Mouse (Mus musculus): ENCODE results near the gene Rnf182. TPM values are rescaled to one million over a fixed set of nuclear protein-coding genes. Genes with fewer than 3 reads are reported as not detected.

Gene Rnf182
- polyA plus RNA-seq, 1 experiment from 2014 or later = 2.2 TPM

DNA sequence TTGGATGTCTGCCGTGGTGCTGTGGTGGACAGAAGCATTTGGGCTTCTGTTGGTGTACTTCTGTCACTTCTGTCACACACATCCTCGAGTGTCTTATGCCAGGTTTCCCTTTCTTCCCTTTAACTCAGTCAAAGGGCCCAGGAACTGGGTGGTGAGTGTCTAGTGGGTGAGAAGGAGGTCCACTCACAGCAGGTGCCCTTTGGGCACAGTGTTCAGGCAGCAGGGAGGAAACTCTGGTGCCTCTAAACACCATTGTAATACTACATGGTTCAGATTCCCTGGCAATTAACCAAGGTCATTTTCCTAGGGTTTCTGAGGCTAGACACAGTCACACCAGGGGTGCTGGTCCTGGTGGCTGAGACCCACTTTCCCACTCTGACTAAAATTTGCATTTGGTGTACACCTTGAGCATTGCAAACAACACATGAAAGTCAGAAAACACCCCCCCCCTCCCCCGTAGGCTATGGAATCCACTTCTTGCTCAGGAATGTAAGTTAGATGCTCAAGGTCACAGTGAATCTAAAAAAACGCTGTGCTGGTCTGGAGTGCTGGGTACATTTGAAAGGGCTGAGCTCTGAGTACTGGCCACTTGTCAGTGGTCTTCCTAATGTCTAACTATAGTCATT is 4.2 kb downstream of the Rnf182 start:
- no peak for DNase-seq (ENCODE audit: low spot score)
- Histone ChIP-seq H3K36me3 (ENCODE audit: control insufficient read depth, insufficient read depth, low read length) (no peaks in the 10 kb centered on the region), H3K4me3 (ENCODE audit: low read depth, low read length) (no peak overlapping the region), H3K27ac (ENCODE audit: low read depth) (no peak overlapping the region), H3K9ac (ENCODE audit: low read length) (no peak overlapping the region), H3K9me3 (ENCODE audit: control insufficient read depth, low read length) (no peaks in the 10 kb centered on the region), H3K4me1 (replicated peaks; ENCODE audit: control insufficient read depth, insufficient read depth, low read length) (peaks cover 5% of the 10 kb centered on the region; the same call in 1 of the 2 replicates), H3K27me3 (replicated peaks; ENCODE audit: control insufficient read depth, insufficient read depth, low read length) (0 out of 2 replicates have a peak, but pooled peaks cover 5% of the 10 kb centered on the region), H3K4me2 (ENCODE audit: low read length) (no peak overlapping the region)
- WGBS = 65% methylated on average over 4 of the region's 4 CpGs
- ATAC-seq (replicated peaks; ENCODE audit: low FRiP score, low TSS enrichment, low read depth) = no peak

DNA sequence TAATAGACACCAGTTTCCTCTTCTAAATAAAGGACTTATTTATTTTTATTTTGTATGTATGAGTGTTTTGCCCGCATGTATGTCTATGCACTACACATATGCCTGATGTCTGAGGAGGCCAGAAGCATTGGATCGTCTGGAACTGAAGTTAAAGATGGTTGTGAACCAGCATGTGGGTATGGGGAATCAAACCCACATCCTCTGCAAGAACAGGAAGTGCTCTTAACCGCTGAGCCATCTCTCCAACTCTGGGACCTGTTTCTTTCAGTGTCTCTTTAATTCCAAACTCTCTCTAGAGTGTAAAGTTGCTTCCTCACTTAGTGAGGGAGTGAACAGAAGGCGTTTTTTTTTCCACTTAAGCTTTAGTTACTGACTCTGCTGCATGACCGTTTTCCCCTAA is 12.4 kb downstream of the Rnf182 start:
- DNase-seq (ENCODE audit: low spot score) (no peak), ATAC-seq (replicated peaks; ENCODE audit: low FRiP score, low TSS enrichment, low read depth) (no peak)
- no peaks in the 10 kb centered on the region for H3K4me1 ChIP-seq (replicated peaks; ENCODE audit: control insufficient read depth, insufficient read depth, low read length)
- no peak overlapping the region for H3K27ac ChIP-seq (ENCODE audit: low read depth)
- H3K9me3 ChIP-seq (ENCODE audit: control insufficient read depth, low read length) = no peaks in the 10 kb centered on the region
- no peaks in the 10 kb centered on the region for H3K36me3 ChIP-seq (ENCODE audit: control insufficient read depth, insufficient read depth, low read length)
- no peak overlapping the region for H3K9ac ChIP-seq (ENCODE audit: low read length)
- H3K4me2 ChIP-seq (ENCODE audit: low read length) = no peak overlapping the region
- H3K4me3 ChIP-seq (ENCODE audit: low read depth, low read length) = no peak overlapping the region
- 78% methylated on average over 5 of the region's 5 CpGs for WGBS
- no peaks in the 10 kb centered on the region for H3K27me3 ChIP-seq (replicated peaks; ENCODE audit: control insufficient read depth, insufficient read depth, low read length)

DNA sequence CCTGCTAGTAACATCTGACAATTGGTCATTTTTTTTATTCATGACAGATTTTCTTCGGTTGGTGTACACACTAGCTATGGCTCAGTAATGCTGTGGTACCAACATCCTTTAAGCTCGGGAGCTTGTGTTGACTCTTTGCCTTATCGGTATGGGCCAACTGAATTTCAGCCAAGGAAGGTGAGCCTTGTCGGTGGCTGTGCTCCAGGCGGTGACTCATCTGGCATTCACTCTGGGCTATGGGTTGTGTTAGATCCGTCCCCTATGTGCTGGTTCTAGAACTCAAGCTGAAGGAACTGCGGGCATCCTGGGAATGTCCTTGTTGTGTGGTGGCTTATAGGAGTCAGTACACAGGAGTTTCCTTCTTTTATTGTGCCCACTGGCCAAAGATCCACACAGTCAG is 14.3 kb downstream of the Rnf182 start:
- Histone ChIP-seq H3K27ac (ENCODE audit: low read depth) (no peak overlapping the region), H3K27me3 (replicated peaks; ENCODE audit: control insufficient read depth, insufficient read depth, low read length) (no peaks in the 10 kb centered on the region), H3K4me2 (ENCODE audit: low read length) (no peak overlapping the region), H3K9me3 (ENCODE audit: control insufficient read depth, low read length) (no peaks in the 10 kb centered on the region), H3K4me1 (replicated peaks; ENCODE audit: control insufficient read depth, insufficient read depth, low read length) (no peaks in the 10 kb centered on the region), H3K9ac (ENCODE audit: low read length) (no peak overlapping the region), H3K4me3 (ENCODE audit: low read depth, low read length) (no peak overlapping the region), H3K36me3 (ENCODE audit: control insufficient read depth, insufficient read depth, low read length) (no peaks in the 10 kb centered on the region)
- DNase-seq (ENCODE audit: low spot score) (no peak), ATAC-seq (replicated peaks; ENCODE audit: low FRiP score, low TSS enrichment, low read depth) (no peak)
- WGBS = 79% methylated on average over 7 of the region's 7 CpGs

DNA sequence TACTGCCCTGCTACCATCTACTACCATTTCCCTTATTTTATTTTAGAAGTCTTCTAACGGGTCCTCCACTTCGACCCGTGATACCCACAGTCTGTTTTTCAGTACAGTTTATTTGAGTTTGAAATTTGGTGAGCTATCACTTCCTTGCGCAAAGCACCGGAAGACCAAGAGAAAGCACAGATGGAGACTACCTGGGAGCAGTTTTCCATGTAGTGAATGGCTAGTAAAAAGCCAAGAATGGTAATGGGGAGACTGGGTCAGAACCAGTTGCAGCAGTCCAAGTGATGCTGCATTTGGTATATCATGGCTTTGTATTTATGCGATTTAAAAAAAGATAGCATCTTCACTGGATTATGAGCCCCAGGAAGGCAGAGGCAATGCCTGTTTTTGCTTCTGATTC is 15.8 kb downstream of the Rnf182 start:
- no peaks in the 10 kb centered on the region for H3K9me3 ChIP-seq (ENCODE audit: control insufficient read depth, low read length)
- H3K9ac ChIP-seq (ENCODE audit: low read length) = no peak overlapping the region
- H3K36me3 ChIP-seq (ENCODE audit: control insufficient read depth, insufficient read depth, low read length) = no peaks in the 10 kb centered on the region
- H3K27me3 ChIP-seq (replicated peaks; ENCODE audit: control insufficient read depth, insufficient read depth, low read length) = no peaks in the 10 kb centered on the region
- no peak overlapping the region for H3K27ac ChIP-seq (ENCODE audit: low read depth)
- no peak overlapping the region for H3K4me2 ChIP-seq (ENCODE audit: low read length)
- no peak for DNase-seq (ENCODE audit: low spot score)
- no peak for ATAC-seq (replicated peaks; ENCODE audit: low FRiP score, low TSS enrichment, low read depth)
- H3K4me3 ChIP-seq (ENCODE audit: low read depth, low read length) = no peak overlapping the region
- WGBS = 94% methylated on average over 6 of the region's 6 CpGs
- no peaks in the 10 kb centered on the region for H3K4me1 ChIP-seq (replicated peaks; ENCODE audit: control insufficient read depth, insufficient read depth, low read length)

DNA sequence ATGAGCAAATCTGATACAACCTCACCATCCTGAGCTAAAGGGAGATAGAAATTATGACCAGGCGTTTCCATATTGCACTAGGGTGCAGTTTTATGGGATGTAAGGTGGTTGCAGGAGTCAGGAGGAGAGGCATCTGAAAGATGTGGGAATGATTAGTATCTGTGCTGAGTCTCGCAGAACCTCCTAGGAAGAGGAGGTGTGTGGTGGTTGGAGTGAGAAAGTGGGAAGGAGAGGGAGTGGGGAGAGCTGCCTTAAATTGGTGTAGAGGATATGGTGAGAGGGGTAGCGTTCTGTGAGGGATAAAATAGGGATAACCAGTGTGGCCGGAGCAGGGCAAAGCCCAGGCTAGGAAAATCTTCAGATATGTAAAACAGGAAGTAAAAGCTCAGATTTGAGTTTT is 17.5 kb downstream of the Rnf182 start:
- H3K27ac ChIP-seq (ENCODE audit: low read depth) = no peak overlapping the region
- no peaks in the 10 kb centered on the region for H3K9me3 ChIP-seq (ENCODE audit: control insufficient read depth, low read length)
- no peaks in the 10 kb centered on the region for H3K36me3 ChIP-seq (ENCODE audit: control insufficient read depth, insufficient read depth, low read length)
- H3K9ac ChIP-seq (ENCODE audit: low read length) = no peak overlapping the region
- H3K4me2 ChIP-seq (ENCODE audit: low read length) = no peak overlapping the region
- H3K27me3 ChIP-seq (replicated peaks; ENCODE audit: control insufficient read depth, insufficient read depth, low read length) = no peaks in the 10 kb centered on the region
- ATAC-seq (replicated peaks; ENCODE audit: low FRiP score, low TSS enrichment, low read depth) (no peak), DNase-seq (ENCODE audit: low spot score) (no peak)
- WGBS = 70% methylated on average over 4 of the region's 4 CpGs
- no peak overlapping the region for H3K4me3 ChIP-seq (ENCODE audit: low read depth, low read length)
- no peaks in the 10 kb centered on the region for H3K4me1 ChIP-seq (replicated peaks; ENCODE audit: control insufficient read depth, insufficient read depth, low read length)

DNA sequence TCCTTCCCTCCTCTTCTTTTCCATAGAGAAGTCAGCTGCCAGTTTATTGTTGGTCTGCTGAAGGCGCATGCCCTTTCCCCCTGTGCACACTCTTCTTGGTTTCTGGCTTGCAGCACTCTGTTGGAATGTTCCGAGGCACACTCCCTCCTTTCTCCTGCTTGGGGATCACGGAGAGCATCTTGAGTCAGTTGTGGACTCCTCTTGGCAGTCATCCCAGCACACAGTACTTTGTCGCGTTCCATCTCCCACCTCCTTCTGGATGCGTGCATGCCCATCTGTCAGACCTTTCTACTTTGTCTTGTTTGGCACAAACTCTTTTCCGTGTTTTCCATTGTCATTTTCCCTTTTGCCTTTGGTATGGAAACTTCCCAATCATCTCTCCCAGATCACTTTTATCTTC is 22.2 kb downstream of the Rnf182 start:
- WGBS = 84% methylated on average over 7 of the region's 7 CpGs
- no peak overlapping the region for H3K27ac ChIP-seq (ENCODE audit: low read depth)

DNA sequence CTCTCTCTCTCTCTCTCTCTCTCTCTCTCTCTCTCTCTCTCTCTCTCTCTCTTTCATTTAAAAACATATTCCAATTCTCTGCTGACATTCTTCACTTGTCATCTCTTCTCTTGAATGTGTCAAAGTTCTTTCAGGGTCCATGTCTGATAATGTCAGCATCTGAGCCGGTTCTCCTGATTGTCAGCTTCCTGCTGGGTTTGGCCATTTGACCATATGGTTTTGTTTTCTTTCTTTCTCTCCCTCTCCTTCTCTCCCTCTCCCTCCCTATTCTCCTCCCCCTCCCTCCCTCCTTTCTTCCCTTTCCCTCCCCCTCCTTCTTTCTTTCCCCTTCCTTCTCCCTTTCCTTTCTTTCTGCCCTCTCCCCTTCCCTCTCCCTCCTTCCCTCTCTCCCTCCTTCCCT is 29.5 kb downstream of the Rnf182 start:
- Histone ChIP-seq H3K27me3 (replicated peaks; ENCODE audit: control insufficient read depth, insufficient read depth, low read length) (no peaks in the 10 kb centered on the region), H3K4me1 (replicated peaks; ENCODE audit: control insufficient read depth, insufficient read depth, low read length) (no peaks in the 10 kb centered on the region), H3K36me3 (ENCODE audit: control insufficient read depth, insufficient read depth, low read length) (no peaks in the 10 kb centered on the region), H3K9me3 (ENCODE audit: control insufficient read depth, low read length) (no peaks in the 10 kb centered on the region), H3K9ac (ENCODE audit: low read length) (no peak overlapping the region), H3K4me2 (ENCODE audit: low read length) (no peak overlapping the region), H3K4me3 (ENCODE audit: low read depth, low read length) (no peak overlapping the region), H3K27ac (ENCODE audit: low read depth) (no peak overlapping the region)
- no peak for ATAC-seq (replicated peaks; ENCODE audit: low FRiP score, low TSS enrichment, low read depth)
- WGBS = 29% methylated on average over 1 of the region's 1 CpGs
- DNase-seq (ENCODE audit: low spot score) = no peak

More for the DNA sequence above, 22.2 kb downstream of the Rnf182 start:
- Histone ChIP-seq H3K9ac (ENCODE audit: low read length) (no peak overlapping the region), H3K36me3 (ENCODE audit: control insufficient read depth, insufficient read depth, low read length) (no peaks in the 10 kb centered on the region), H3K4me2 (ENCODE audit: low read length) (no peak overlapping the region), H3K4me1 (replicated peaks; ENCODE audit: control insufficient read depth, insufficient read depth, low read length) (no peaks in the 10 kb centered on the region), H3K4me3 (ENCODE audit: low read depth, low read length) (no peak overlapping the region), H3K9me3 (ENCODE audit: control insufficient read depth, low read length) (no peaks in the 10 kb centered on the region), H3K27me3 (replicated peaks; ENCODE audit: control insufficient read depth, insufficient read depth, low read length) (no peaks in the 10 kb centered on the region)
- DNase-seq (ENCODE audit: low spot score) (no peak), ATAC-seq (replicated peaks; ENCODE audit: low FRiP score, low TSS enrichment, low read depth) (no peak)

DNA sequence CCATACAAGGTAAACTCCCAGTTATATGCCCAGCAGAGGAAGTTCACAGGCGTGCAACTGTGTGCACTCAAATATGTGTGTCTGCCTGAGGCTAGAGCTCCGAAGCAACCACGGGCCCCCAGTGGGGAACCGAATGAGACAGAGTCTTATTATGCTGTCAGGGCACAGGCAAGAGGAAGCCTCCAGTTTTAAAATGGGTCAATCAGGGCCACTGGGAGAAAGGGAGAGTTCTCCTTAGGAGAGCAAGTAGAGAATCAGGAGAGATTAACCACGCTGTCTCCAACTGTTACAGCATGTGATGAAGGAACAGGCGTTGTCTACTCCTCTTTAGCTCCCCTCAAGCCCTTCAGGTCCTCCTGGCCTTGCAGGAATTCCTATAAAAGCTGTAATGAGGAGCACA is 33.0 kb downstream of the Rnf182 start:
- Histone ChIP-seq H3K9me3 (ENCODE audit: control insufficient read depth, low read length) (no peaks in the 10 kb centered on the region), H3K27me3 (replicated peaks; ENCODE audit: control insufficient read depth, insufficient read depth, low read length) (no peaks in the 10 kb centered on the region), H3K4me1 (replicated peaks; ENCODE audit: control insufficient read depth, insufficient read depth, low read length) (no peaks in the 10 kb centered on the region), H3K4me3 (ENCODE audit: low read depth, low read length) (no peak overlapping the region), H3K9ac (ENCODE audit: low read length) (no peak overlapping the region), H3K36me3 (ENCODE audit: control insufficient read depth, insufficient read depth, low read length) (no peaks in the 10 kb centered on the region), H3K4me2 (ENCODE audit: low read length) (no peak overlapping the region), H3K27ac (ENCODE audit: low read depth) (no peak overlapping the region)
- ATAC-seq (replicated peaks; ENCODE audit: low FRiP score, low TSS enrichment, low read depth) (no peak), DNase-seq (ENCODE audit: low spot score) (no peak)
- 58% methylated on average over 6 of the region's 6 CpGs for WGBS

DNA sequence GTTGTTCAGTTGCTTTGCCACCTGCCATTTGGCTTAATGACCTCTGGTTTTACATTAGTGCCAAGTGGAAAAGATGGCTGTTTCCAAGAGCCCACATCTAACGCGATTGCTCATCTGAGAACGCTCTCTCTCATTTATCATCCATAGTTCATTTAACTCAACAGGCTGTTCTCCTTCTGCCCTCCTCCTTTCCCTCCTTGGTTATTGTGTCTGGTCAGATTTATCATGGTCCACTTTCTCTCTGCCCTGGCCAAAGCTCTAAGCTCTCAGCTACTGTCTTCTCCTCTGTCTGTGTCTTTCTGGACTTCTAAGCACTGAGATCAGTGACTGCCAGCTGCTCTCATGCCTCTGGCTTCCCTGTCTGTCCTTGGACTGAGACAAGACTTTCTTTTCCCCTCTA is 35.8 kb downstream of the Rnf182 start:
- no peak for DNase-seq (ENCODE audit: low spot score)
- no peak overlapping the region for H3K9ac ChIP-seq (ENCODE audit: low read length)

More for the DNA sequence above, 35.8 kb downstream of the Rnf182 start:
- Histone ChIP-seq H3K9me3 (ENCODE audit: control insufficient read depth, low read length) (no peaks in the 10 kb centered on the region), H3K27ac (ENCODE audit: low read depth) (no peak overlapping the region), H3K4me1 (replicated peaks; ENCODE audit: control insufficient read depth, insufficient read depth, low read length) (no peaks in the 10 kb centered on the region), H3K4me2 (ENCODE audit: low read length) (no peak overlapping the region), H3K4me3 (ENCODE audit: low read depth, low read length) (no peak overlapping the region), H3K27me3 (replicated peaks; ENCODE audit: control insufficient read depth, insufficient read depth, low read length) (no peaks in the 10 kb centered on the region), H3K36me3 (ENCODE audit: control insufficient read depth, insufficient read depth, low read length) (no peaks in the 10 kb centered on the region)
- 63% methylated on average over 3 of the region's 3 CpGs for WGBS
- ATAC-seq (replicated peaks; ENCODE audit: low FRiP score, low TSS enrichment, low read depth) = no peak

All from intestine, embryonic 14.5 days (tissue).